Mouse (Mus musculus) E14TG2a.4 (cell line): ENCODE measurements around the gene Opalin.

Experiments
- H3K27me3 ChIP-seq: 2 replicates; pipeline ENCODE4 v1.6.1; 2014; ENCODE audit warnings: low read length, control low read depth; ENCODE audit not compliant: insufficient read depth
- H3K36me3 ChIP-seq: 2 replicates; pipeline ENCODE4 v1.6.1; 2014; ENCODE audit warnings: low read length, control low read depth; ENCODE audit not compliant: insufficient read depth
- H3K4me1 ChIP-seq: replicated peaks from 2 replicates; pipeline ENCODE4 v1.6.1; 2014; ENCODE audit warnings: low read depth, low read length, control low read depth
- H3K4me3 ChIP-seq: replicated peaks from 2 replicates; pipeline ENCODE4 v1.5.1; 2014; ENCODE audit warnings: mild to moderate bottlenecking, low read length
- H3K9me3 ChIP-seq: 2 replicates; pipeline ENCODE4 v1.6.1; 2014; ENCODE audit warnings: low read length, control low read depth
- CTCF ChIP-seq: conservative IDR thresholded peaks from 2 replicates; pipeline ENCODE4 v1.5.1; 2014; ENCODE audit warnings: low read length
- NANOG ChIP-seq: IDR thresholded peaks from 2 replicates; pipeline ENCODE4 v1.6.1; 2014; ENCODE audit warnings: borderline replicate concordance, low read length, mixed read lengths
- POU5F1 ChIP-seq: IDR thresholded peaks from 2 replicates; pipeline ENCODE4 v1.6.1; 2014; ENCODE audit warnings: low read length, borderline replicate concordance

Gene Opalin

GRCm38 (mm10) chr19:41089833-41090232, 12.9 kb upstream of the Opalin start:
- no peak overlapping the region for H3K4me3 ChIP-seq
- TF ChIP-seq CTCF (peak; percentile 90), NANOG (no peak), POU5F1 (no peak)
- H3K4me1 ChIP-seq, result peaks cover 14% of the 10 kb centered on the region
- no peaks in the 10 kb centered on the region for H3K9me3 ChIP-seq
- H3K36me3 ChIP-seq, result no peaks in the 10 kb centered on the region
- peaks cover 37% of the 10 kb centered on the region for H3K27me3 ChIP-seq

- H3K4me1 ChIP-seq, result peaks cover 14% of the 10 kb centered on the region
Observed at GRCm38 (mm10) chr19:41088491-41088890, 11.6 kb upstream of the Opalin start.

GRCm38 (mm10) chr19:41087901-41088300, 11.0 kb upstream of the Opalin start:
- H3K9me3 ChIP-seq, result no peaks in the 10 kb centered on the region
- no peaks in the 10 kb centered on the region for H3K36me3 ChIP-seq
- no peak for TF ChIP-seq POU5F1
- no peak for TF ChIP-seq NANOG
- no peak for TF ChIP-seq CTCF
- H3K27me3 ChIP-seq, result peaks cover 43% of the 10 kb centered on the region
- H3K4me3 ChIP-seq, result no peak overlapping the region; the same call in 1 of the 2 replicates
- H3K4me1 ChIP-seq, result peaks cover 14% of the 10 kb centered on the region

More at GRCm38 (mm10) chr19:41088491-41088890, 11.6 kb upstream of the Opalin start:
- TF ChIP-seq POU5F1 (no peak), CTCF (no peak), NANOG (no peak)
- Histone ChIP-seq H3K4me3 (peak overlapping the region; percentile 67), H3K36me3 (no peaks in the 10 kb centered on the region), H3K27me3 (peaks cover 42% of the 10 kb centered on the region), H3K9me3 (no peaks in the 10 kb centered on the region)

DNA sequence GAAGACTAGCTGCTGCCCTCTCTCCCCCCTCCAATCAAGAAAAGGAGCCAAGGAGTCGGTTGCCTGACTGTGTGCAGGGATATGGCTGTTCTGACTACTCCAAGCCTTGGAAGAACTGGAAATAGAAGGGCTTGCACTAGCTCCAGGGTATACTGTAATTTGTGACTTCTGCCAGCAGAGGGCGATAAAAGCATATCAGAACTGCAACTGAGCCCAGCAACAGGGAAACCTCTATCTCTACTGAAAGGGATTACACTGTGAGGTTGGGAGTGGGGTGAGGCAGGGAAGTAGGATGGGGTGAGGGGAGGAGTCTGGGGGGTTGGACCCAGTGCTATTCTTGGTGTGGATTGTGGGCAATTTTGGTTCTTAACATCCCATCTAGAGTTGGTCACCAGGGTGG, 9.8 kb upstream of the Opalin start:
- no peaks in the 10 kb centered on the region for H3K9me3 ChIP-seq
- no peaks in the 10 kb centered on the region for H3K36me3 ChIP-seq
- H3K27me3 ChIP-seq, result peaks cover 37% of the 10 kb centered on the region
- H3K4me1 ChIP-seq, result peaks cover 14% of the 10 kb centered on the region
- no peak overlapping the region for H3K4me3 ChIP-seq
- no peak for TF ChIP-seq POU5F1
- TF ChIP-seq CTCF, result peak; percentile 86
- TF ChIP-seq NANOG, result no peak

DNA sequence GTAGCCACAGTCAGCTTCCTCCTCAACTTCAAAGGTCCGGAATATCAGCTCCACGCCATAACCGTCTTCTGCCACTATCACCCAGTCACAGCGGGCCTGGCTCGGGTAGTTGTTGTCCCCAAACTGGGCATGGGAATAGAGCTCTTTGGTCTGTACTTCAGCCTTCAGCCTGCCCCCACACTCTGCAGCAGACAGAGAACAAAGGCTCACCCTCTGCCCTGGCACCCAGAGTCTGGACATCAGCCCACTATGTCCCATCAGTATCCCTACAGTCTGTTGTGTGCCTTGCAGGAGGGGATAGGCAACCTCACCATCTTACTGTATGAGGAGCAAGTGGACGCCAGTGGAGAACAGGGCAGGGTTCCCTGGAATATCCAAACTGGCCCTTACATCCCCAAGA, 9.4 kb upstream of the Opalin start:
- H3K36me3 ChIP-seq, result no peaks in the 10 kb centered on the region
- TF ChIP-seq POU5F1, result no peak
- no peak for TF ChIP-seq NANOG
- TF ChIP-seq CTCF, result no peak

GRCm38 (mm10) chr19:41083646-41084045, 6.7 kb upstream of the Opalin start:
- Histone ChIP-seq H3K27me3 (peaks cover 28% of the 10 kb centered on the region), H3K36me3 (no peaks in the 10 kb centered on the region), H3K4me1 (peaks cover 9% of the 10 kb centered on the region), H3K4me3 (peak overlapping the region; percentile 35; the same call in 1 of the 2 replicates), H3K9me3 (no peaks in the 10 kb centered on the region)
- TF ChIP-seq CTCF, result no peak
- no peak for TF ChIP-seq POU5F1
- TF ChIP-seq NANOG, result no peak

More for the DNA sequence above, 9.4 kb upstream of the Opalin start:
- H3K4me1 ChIP-seq, result peaks cover 14% of the 10 kb centered on the region
- H3K4me3 ChIP-seq, result no peak overlapping the region
- no peaks in the 10 kb centered on the region for H3K9me3 ChIP-seq
- peaks cover 37% of the 10 kb centered on the region for H3K27me3 ChIP-seq

DNA sequence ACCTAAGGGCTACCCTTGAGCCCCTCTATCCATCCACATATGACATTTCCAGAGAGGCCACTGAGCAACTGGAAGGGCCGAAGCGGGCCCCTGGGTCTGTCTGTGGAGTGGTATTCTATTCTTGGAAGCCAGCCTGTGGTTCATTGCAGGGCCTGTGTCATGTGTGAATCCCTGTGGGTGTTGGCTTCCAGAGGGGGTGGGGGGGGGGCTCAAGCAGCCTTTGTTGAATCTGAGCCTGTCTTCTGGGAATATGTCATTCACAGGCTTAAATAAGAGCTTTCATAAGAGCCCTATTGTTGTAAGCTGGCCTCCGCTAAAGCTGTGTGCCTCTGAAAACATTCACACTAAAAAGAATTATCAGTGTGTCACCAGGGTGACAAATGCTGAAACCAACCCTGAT, 4.7 kb upstream of the Opalin start:
- H3K36me3 ChIP-seq, result no peaks in the 10 kb centered on the region
- no peaks in the 10 kb centered on the region for H3K4me1 ChIP-seq
- H3K9me3 ChIP-seq, result no peaks in the 10 kb centered on the region
- no peak for TF ChIP-seq NANOG
- no peak for TF ChIP-seq CTCF
- no peak for TF ChIP-seq POU5F1
- peaks cover 14% of the 10 kb centered on the region for H3K27me3 ChIP-seq
- H3K4me3 ChIP-seq, result no peak overlapping the region

- Histone ChIP-seq H3K4me3 (no peak overlapping the region), H3K36me3 (no peaks in the 10 kb centered on the region), H3K9me3 (no peaks in the 10 kb centered on the region), H3K27me3 (peaks cover 7% of the 10 kb centered on the region; the same call in 1 of the 2 replicates), H3K4me1 (peaks cover 18% of the 10 kb centered on the region)
- no peak for TF ChIP-seq CTCF
- no peak for TF ChIP-seq NANOG
- TF ChIP-seq POU5F1, result no peak
Observed at GRCm38 (mm10) chr19:41073746-41074455, 3.0 kb downstream of the Opalin start.

DNA sequence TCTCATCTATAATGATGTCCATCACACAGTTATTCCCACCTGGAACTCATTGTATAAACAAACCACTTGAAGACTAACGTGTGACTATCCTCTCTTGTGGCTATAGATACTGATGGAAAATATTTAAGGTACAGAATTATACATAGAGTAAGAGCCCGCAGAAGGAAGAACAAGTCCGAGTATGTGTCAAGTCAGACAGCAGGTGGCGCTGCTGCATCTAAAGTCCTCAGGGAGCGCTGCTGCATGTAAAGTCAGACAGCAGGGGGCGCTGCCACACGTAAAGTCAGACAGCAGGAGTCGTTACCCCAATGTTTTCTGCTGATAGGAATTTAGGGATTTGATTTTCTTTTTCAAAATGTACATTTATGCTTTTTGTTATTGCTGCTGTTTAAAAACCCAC, 5.4 kb downstream of the Opalin start:
- H3K9me3 ChIP-seq, result no peaks in the 10 kb centered on the region
- peaks cover 9% of the 10 kb centered on the region for H3K27me3 ChIP-seq

More for the DNA sequence above, 5.4 kb downstream of the Opalin start:
- no peaks in the 10 kb centered on the region for H3K36me3 ChIP-seq
- TF ChIP-seq CTCF (peak; percentile 91), NANOG (no peak), POU5F1 (no peak)
- no peak overlapping the region for H3K4me3 ChIP-seq
- H3K4me1 ChIP-seq, result peaks cover 18% of the 10 kb centered on the region
